Mouse (Mus musculus) liver, adult 2 months (tissue): ENCODE data around the gene Grk4.

Source experiments
- CTCF ChIP-seq: fragments of 200-500 bp; IDR thresholded peaks from 2 replicates; pipeline ENCODE4 v1.5.1; 2011; ENCODE audit warnings: low read depth, low read length, control low read depth
- POLR2A ChIP-seq: fragments of 200-500 bp; IDR thresholded peaks from 2 replicates; pipeline ENCODE4 v1.6.1; 2011; ENCODE audit warnings: low read length, control low read depth; ENCODE audit not compliant: insufficient read depth; ENCODE audit errors: extremely low read depth

- no peak for TF ChIP-seq CTCF
- TF ChIP-seq POLR2A, result no peak
These were observed 7.2 kb upstream of the Grk4 start for GRCm38 (mm10) chr5:34652961-34653360.
